Mouse (Mus musculus) cerebellum, postnatal 10 days (tissue): Measurements from ENCODE around the gene Prex1.

ENCODE experiments used
- DNase-seq, 2 experiments: peaks; one replicate each; pipeline ENCODE4 v3.0.0; 2021; ENCODE audit warnings: mixed read lengths in 2 of 2

The Prex1 gene

DNA sequence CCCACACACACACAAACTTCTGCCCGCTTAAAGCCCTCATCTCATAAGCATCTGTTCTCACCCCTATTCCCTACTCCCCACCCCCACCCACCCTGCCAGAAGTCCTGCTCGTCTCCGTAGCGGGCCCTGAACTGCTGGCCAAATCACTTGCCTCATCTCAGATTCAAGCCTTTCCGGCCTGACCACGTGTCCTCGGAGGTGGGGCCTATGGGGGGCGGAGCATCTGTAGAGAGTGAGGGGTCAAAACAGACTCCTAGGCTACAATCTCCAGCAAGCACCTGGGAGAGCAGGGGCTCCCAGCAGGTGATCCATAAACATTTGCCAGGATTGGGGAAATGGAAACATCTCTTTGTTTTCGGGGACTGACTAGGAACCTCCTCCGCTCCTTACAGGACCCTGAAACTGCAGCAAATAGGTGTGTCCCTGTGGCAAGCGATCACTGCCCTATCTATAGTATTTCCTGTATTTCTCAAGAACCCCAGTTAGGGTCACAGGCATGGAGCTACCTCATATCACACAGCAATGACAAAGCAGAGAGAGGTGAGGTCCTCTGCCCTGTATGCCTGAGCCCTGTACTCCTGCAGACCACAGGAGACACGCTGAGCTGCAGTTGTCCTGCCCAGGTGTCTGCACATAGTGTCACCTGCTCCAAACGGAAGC, 29.6 kb downstream of the Prex1 start:
- peak; percentile 59 for DNase-seq

DNA sequence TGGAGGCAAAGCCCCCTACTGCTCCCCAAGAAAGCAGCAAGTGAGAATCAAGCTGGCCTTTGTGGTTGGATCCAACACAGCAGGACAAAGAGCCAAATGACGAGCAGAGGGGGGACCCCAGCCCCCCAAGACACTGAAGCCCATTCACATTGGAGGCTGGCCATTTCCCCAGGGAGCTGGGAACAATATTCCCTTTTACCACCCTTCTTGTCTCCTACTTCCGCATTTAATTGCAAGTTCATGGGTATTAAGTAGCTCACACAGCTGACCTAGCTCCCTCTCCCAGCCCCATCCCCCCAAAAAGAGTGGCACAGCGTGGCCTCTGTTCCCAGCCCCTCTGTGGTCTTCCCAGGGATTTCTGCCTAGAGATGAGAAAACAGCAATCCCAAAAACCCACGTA, 30.8 kb downstream of the Prex1 start:
- DNase-seq: peak in 1 of 2 experiments; percentile 63

DNA sequence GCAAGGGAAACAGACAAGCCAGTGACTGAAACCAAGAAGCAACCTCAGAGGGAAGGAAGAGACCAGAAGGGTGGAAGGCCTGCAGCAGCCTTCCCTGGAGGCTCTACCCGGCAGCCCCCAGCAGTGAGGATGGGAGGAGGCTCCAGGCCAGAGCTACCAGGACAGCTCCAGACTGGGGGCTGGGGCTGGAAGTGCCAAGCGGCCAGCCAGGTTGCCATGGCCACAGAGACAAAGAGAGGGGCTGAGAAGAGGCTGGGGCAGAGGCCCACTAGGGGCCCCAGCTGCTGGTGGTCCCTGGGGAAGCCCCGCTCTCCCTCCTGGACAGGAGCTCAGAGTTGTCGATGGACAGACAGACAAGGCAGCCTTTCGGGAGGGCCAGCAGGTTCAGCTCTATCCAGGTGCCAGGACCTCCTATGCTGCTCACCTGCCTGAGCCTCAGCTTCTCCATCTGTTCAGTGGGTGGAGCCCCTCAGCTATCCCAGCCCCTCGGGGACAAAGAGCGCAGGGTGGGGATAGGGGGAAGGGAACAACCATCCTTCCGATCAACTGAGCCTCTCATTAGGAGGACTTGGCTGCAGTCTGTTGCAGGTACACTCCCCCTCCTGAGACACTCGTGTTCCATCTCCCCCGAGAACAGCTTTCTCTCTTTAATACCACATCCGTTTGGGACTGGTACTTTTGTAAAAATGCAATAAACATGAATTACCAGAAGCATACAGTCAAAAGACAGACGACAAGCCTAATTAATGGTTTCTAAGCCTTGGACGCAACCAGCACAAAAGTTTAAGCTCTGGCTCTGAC, 34.5 kb downstream of the Prex1 start:
- peak; percentile 63 to 81 for DNase-seq

DNA sequence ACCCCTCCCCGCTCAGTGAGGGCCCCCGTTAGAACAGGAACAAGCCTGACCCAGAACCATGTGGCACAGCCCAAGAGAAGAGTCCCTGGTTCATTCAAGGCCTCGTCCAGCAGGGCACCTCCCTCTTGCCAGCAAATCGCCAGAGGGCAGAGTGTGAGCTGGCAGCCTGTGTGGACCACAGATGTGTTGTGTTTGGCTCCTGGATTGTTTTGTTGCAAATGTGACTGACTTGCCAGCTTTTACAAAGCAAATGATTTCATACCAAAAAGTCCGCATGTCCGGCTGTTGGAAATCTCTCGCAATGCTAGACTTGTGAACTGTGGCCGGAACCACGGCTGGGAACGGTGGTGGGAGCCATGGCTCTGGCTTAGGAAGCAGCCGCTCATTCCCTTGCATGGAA, 36.7 kb downstream of the Prex1 start:
- peak; percentile 77 to 85 for DNase-seq

DNA sequence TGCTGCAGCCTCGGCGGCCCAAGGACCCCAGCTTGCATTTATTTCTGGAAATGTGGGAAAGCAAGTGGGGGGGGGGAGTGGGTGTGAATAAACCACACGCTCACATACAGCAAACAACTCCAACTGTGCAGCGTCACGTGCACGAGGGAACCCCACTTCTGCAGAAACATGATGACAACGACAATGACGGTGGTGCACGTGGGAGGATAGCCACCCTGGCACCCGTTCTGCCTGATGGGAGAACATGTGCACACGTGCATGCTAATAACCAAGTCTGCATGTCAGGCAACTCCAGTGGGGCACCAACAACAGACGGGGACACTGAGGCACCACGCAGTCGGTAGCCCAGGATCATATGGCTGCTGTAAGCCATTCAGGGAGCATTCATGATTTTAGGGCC, 37.1 kb downstream of the Prex1 start:
- peak in 1 of 2 experiments; percentile 54 for DNase-seq

DNA sequence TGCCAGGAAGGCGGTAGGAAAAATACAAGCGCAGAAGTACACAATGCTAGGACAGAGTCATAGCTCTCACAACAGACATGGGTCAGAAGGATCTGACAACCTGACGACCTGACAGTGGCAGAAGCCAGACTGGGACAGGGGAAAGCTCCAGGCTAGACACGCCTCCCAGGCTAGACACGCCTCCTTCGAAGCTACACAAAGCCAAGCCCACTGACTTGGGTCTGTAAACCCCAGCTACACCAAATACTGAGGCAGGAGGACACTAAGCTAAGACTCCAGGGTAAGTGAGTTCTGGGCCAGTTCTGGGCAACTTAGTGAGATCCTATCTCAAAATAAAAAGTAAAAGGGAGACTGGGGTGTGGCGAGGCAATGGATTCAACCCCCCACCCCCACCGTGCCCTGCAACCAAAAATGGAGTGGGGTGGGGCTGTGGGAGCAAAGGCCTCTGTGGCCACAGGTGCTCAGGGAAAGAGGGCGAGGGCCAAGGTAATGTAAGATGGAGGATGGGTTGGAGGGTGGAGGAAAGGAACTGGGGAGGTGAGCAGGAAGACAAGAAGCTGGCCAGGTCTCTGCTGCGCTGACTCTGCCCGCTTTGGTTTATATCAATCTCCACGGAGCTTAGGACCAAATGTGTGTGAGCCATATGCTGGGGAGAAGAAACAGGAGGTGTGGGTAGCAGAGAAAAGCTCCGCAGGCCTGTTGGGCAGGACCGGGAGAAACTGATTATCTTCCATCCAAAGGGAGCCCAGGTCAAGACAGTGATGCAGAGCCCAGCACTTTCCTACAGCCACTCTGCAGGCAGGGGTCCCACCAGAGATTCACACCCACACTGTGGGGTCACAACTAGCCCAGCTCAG, 37.8 kb downstream of the Prex1 start:
- no peak for DNase-seq

DNA sequence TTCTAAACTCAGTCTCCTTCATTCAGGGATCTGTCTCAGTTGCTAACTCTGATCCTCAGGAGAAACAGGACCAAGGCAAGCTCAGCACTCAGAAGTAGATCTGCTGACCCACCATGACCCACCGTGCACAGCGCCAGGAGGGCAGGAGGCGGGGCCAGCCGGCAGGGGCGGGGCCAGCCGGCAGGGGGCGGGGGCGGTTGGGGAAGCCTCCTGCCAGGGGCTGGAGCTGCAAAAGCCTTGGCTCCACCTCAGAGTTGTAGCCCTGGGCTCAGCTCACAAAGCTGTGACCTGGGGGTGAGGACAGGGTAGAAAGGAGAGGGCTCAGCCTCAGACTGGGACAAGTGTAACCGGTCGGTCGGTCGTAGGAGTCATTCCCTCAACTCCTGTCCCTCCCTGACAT, 38.9 kb downstream of the Prex1 start:
- DNase-seq: no peak

DNA sequence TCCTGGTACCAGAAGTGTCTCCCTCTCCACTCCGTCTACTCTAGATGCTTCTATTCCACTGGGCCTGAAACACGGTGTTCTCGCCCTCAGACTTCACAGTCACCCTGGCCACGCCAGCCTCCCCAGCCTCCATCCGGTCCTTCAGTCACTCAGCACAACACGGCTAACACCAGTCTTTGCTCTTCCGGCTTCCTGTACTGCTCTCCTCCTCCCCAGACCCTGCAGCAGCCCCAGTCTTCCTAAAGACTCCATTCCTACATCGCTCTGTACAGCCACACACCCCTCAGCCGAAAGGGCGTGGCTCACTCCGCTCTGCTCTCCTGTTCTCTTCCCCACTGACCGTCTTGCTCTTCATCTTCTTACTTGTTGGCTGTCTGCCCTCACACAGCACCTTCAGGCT, 39.7 kb downstream of the Prex1 start:
- no peak for DNase-seq

DNA sequence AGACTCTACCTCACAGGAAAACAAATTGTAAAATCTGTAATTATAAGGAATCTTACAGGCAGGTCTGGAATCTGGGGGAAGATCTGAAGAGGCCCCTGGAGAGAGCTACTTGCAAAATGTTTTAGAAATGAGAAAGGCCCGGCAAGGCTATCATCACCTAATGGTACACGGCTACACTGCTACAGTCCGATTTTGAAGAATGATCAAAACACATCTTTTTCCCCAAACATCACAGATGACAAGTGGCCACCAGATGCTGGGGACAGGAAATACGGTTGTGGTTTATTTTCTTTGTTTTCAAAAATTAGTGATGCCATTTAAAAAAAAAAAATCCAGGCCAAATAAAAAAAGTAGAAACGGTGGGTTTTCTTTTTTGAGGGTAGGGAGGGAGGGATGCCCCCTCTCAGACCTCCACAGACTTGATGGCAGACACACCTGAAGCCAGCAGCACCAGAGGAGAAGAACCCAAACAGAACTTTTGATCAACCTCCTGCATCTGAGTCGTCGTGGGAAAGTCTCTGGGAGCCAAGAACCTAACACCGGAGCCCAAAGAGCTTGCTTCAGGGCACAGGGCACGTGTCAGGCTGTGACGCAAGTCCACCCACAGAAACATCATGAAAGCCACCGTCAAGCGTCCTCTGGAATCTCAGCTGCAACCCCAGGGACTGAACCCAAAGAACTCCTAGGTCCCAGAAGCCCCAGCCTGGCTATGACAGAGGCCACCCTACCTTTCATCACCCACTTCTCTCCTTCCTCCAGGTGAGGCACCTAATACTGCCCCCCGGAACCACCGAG, 41.3 kb downstream of the Prex1 start:
- no peak for DNase-seq

DNA sequence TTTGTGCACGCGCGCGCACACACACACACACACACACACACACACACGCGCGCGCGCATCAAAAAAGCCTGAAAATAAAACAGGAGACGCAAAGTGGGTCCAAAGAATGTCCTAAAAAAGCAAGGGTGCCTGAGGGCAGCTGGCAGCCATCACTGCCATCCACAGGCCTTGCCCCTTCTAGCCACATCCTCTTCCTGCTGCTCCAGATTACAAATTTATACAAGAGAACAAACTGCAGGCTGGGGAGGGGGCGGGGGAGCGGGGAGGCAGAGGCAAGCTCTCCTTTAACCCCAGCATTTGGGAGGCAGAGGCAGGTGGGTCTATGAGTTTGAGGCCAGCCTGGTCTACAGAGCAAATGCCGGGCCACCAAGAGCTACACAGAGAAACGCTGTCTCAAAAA, 42.0 kb downstream of the Prex1 start:
- DNase-seq: no peak

DNA sequence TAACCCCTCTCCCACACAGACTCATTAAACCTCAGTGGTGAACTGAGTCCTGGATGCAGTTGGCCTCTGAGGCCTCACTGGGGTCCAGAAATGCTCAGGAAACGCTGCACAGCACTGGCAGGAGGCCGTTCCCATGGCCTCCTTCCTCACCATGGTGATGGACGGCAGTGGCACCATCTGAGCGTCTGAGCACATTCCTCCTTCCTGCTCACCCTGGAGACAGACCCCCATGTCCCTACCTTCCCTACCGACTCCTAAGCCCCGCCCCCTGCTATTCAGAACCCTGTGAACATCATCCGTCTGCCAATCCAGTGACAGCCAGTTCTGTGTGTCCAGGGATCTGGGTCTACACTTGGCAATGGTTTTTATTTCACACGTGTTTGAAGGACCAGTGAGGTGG, 42.6 kb downstream of the Prex1 start:
- DNase-seq: peak in 1 of 2 experiments; percentile 65

DNA sequence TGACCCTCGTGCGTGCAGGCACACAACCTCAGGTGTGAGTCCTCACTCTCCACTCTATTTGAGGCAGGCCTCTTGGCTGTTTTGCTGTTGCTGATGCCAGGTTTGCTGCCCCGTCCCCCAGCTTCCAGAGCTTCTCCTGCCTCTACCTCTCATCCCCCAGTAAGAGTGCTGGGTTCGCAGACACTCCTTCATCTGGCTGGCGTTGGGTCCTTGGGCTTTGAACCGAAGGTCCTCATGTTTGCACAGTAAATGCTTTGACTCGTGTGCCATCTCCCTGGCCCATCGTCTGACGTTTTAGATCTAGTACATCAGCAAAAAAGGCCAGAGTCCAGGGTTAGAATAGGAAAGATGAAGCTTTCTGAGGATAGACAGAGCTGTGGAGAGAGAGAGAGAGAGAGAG, 43.7 kb downstream of the Prex1 start:
- no peak for DNase-seq

DNA sequence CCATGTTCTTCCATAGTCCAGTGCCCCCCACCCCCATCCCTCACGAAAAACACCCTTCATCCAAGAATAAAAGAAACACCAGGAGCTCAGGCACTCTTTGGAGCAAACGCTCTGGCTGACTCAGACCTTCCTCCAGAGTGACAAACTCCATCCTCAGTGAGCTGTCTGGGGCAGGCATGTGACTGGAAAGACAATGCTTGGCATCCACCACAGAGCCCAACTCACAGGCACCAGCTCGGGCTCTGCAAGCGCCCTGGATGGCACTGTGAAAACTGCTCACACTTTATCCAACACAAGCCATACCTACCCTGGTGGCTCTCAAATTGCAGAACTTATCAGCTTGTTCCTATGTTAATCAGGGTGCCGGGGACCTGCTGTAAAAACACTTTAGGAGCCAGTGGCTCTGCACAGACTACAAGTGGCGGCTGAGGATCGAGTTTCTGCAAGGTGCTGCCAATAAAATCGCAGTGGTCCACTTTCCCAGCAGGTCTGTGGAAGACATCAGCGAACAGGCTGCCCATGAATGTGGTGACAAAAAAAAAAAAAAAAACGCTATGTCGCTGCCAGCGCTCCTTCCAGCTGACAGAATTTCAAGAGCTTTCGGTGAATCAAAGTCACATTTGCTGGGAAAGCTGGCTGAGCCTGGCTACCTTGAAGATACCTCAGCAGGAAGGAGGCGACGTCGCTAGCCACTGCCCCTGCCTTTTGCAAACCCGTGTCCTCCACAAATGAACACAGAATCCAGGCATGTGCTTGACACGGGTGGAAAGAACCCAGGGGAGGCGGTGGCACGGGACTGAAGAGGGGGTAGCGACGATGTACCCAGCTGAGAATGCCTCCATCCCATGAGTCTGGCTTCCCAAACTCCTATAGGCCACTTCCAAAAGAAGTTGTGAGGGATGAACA, 45.6 kb downstream of the Prex1 start:
- peak; percentile 54 to 61 for DNase-seq

DNA sequence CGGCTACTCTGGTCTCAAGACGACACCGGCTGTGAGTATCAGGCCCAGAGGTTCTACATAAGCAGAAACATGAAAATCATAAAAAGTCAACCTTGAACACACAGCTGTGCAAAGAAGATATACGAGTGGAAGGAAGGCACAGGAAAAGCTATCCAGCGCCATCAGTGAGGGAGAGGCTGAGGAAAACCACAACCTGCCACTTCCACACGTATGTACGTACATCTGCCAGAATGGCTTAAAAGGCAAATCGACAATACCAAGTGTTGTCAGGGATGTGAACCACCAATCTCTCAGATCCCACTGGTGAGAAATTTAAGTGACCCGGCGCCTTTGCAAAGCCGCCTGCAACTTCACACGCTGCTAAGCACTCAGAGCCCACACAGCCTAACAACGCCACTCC, 47.5 kb downstream of the Prex1 start:
- DNase-seq: no peak

DNA sequence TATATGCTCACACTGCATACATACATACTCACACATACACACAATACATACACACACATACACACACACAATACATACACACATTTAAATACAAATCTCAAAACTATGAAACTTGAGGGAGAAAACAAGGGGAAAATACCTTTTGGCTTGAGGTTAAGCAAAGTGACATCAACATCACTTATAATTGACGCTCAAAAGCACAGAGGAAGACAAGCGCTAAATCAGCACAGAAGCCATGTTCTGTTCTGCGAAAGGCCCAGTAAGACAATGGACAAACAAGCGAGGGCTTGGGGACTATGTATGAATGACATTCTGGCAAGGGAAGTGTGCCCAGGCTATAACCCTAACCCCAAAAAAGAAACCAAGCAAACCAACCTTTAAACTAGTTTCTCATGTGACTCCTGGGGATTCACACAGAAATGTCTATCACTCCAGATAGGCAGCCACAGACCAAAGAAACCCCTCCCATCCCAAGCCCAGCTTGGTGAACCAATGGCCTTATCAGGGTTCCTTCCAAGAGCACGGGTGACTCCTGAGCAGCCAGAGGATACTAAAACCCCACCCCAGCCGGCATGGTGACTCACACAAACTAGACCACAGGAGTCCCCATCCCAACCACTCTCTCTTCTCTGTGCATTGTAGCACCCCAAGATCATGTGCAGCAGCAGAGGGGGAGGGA, 48.2 kb downstream of the Prex1 start:
- no peak for DNase-seq

DNA sequence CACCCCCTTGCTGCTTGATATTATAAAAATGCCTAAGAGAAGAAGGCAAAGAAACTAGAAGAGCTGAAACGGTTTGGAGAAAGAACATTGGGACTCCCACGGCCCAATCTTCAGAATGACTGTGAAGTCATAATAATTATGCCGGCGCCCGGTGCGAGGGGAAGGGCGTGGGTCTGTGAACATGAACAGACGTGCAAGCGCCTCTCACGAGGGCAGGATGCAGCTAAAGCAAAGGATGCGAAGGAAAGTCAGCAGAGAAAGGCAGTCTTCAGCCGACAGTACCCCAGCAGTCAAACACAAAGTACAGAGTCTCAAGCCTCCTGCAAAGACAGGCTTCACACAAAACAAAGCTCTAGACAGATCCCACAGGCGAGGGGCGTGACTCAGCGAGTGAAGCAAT, 49.1 kb downstream of the Prex1 start:
- no peak for DNase-seq

DNA sequence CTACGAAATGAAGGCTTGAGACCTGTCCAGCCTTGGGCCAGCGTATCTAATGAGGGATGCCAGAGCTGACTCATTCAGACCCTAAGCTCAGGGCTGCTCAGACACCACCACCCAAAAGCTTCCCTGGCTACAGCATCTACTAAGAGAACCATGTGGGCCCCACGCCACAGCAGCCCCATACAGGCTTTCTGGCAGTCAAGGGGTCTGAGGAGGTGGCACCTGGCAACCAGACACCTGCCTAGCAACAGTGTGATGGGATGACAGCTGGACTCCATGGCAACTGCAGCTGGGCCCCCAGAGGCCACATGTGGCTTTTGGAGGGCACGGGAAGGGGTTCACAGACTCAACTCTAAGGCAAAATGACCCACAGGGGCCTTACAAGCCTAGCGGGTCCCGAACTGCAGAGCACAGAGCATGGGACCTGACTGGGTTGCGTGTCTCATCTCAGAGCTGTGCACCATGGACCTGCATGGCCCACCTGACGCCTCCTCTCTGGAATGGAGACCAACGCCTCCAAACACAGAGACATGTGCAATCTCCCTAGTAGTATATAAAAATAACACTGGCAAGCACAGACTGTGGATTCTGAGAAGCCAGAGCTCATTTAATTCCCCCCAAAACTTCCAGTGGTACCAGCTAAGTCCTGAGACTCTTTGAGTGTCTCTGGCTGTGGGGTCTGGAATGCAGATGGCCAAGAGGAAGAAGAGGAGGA, 50.2 kb downstream of the Prex1 start:
- peak; percentile 58 to 61 for DNase-seq

DNA sequence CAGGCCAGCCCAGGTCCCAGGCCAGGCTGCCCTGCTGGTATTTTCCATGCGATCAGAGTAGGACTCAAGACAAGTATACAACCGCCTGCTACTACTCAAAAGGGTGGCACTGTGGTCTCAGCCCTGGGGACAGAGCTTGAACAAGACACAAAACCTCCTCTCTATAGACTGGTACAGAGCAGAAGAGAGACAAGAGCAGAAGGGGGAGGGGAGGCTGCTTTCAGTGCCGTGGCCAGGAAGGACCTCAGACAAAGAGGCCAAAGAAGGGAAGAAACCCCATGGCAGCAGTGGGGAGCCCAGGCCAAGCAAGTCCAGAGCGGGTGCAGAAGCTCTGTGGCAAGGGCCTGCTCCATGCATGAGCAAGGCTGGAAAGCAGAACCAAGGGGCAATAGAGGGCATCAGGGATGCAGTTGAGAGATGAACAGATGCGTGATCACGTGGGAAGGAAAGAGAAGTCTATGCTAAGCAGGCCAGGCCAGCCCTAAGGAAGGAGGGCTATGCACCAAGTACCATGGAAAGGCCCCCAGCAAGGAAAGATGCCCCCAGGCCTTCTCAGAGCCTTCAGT, 51.0 kb downstream of the Prex1 start:
- peak in 1 of 2 experiments; percentile 57 for DNase-seq

DNA sequence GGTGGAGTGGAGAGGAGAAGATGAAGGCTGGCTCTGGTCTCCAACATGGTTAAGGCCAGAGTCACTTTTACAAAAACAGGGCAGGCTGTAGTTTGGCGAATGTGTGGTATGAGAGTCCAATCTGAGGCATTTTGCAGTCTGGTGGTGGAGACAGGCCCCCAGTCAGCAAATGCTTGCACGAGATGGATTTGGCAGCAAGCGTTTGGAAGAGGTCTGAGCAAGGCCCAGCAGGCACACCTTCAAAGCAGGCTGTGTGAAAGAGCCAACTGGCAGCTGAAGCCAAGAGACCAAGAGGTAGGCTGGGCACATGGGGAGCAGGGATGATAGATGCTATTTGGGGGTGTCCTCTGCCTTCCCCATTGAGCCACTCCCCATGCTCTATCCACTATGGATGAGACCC, 51.7 kb downstream of the Prex1 start:
- peak; percentile 78 to 86 for DNase-seq

DNA sequence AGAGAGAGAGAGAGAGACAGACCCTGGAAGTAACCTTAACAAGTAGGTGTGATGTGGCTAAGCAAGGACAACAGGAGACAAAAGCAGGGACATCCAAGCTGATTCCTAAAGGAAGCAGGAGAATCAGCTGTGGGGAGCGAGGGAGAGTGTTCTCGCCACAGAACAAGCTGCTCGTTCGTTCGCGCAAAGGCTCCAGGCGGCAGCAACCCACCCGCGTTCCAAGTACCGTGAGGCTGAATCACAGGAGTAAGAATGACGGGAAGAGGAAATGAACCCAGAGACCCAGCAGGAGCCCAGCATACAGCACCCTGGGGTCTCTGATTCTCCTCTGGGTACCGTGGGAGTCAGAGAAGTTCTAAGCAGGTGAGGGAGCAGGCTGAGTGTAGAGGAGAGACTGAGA, 52.1 kb downstream of the Prex1 start:
- no peak for DNase-seq
